Mouse (Mus musculus) telencephalon, adult 2 months (tissue): ENCODE results near the gene Ss18l1.

ENCODE experiments used
- DNase-seq: peaks from one replicate; pipeline ENCODE4 v3.0.0-alpha.2; 2011; ENCODE audit warnings: low read depth, low spot score

The Ss18l1 gene

DNA sequence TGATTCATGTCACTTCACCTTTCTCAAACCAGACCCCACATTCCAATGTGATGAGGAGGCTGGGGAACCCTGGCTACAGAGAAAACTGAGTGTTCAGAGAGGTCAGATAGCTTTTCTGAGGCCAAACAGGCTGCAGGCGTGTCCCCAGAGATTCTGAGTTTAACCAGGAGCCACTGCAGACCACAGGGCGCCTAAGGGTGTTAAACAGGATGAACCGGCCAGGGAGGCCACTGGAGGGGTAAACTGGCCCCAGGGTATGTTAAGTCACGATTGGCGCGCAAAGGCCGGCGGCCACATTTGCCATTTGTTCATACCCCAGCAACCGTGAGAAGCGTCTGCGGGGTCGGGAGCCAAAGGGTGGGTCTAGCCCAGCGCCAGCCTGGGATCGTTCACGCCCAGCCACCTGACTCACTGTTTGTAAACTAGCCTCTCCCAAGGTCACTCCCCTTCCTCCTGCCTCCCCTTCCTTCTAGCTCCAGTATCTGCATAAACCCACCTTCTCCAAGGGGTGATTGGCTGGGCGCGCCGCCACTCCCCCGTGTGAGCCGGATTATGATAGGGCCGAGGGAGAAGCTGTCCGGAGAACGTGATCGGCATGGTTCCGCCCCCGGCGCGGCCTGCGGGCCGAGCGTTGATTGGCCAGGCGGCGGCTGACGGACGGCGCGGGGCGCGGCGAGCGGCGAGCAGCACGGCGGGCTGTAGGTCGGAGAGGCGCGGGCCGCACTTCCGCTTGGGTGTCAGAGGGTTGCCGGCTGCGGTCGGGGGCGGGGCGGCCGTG is 76.5 kb downstream of the Ss18l1 start, which contains the start of gene Osbpl2:
Gene Osbpl2, plus strand, starts transcription at position 646 of the 778 bp plus-strand sequence.
- peak; percentile 98 for DNase-seq
